Mouse (Mus musculus): ENCODE measurements at regions not wholly inside any gene's neighbourhood (a gene's known extent, or its start where the extent isn't known, plus 50 kb on each side); places are given as distances from the start of the nearest gene placed in this dataset.

DNA sequence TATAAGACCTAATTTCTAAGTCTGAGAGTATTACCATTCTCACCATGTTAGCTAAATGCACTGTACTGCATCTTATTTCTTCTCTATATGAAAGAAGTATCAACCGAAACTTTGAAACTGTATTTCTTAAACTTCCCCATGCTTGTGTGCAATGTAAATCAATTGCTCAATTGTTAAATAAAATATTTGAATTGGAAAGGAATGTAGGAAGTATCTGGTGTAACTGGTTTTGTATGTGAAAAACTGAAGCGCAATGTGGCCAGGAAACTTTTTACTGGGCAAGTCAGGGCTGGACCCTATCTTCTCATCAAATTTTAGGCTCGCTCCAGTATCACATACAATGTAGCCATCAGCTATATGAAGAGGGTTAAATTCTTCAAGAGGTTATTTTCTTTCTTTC is 123.8 kb upstream of the Atp2b1 start:
- DNase-seq, result no peak

DNA sequence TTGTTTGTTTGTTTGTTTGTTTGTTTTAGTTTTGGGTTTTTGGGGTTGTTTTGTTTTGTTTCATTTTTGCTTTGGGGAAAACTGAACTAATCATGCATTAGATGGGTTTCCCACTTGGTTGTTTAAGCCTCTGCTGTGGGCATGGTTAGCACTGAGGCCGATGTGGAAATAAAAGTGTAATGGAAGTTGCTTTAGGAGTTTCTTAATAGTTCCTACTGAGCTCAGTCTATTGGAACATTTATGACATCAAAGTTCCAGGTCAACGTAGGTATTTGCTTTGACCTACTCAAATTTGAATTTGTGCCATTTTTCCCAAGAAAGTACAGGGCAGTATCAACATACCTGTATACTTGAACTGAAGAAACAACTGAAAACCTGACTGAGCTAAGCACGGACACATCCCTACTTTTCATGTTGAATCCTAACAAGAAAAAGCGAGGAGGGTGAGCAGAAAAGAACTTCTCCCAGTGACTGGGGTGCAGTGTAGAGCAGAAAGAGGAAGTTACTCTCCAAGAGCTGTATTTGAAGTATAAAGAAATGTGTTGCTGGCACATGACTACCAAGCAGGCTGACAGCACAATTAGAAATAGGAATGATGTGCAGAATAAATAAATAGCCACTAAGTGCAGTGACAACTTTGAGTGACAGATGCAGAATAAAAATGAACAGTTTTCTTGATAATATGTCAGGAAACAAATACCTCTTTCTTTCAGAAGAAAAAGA is 122.0 kb upstream of the Atp2b1 start:
- no peak for DNase-seq

DNA sequence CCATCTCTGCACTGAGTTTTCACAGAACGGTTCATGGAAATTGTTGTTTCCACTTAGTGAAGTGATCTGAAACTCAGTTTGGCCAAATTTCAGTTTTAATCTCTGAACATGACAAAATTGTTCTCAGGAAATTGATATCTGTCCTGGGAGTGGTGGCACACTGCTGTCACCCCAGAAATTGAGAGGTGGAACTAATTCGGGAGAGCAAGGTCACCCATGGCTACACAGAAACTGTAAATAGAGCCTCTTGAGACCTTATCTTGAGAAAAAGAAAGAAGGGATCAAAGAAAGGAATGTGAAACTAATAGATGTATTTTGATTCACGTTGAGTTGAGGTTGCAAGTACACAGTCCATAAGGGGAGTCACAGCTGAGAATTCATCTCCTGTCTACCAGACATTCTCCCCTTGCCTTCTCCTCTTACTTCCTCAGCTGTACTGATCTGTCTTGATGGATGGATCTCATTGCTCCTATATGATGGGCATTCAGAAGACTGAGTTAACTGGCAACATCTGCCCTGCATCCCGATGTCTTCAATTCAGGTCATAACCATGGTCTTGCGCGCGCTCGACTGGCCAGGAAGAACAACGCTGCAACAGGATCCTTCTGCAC is 120.2 kb upstream of the Atp2b1 start:
- DNase-seq, result no peak

DNA sequence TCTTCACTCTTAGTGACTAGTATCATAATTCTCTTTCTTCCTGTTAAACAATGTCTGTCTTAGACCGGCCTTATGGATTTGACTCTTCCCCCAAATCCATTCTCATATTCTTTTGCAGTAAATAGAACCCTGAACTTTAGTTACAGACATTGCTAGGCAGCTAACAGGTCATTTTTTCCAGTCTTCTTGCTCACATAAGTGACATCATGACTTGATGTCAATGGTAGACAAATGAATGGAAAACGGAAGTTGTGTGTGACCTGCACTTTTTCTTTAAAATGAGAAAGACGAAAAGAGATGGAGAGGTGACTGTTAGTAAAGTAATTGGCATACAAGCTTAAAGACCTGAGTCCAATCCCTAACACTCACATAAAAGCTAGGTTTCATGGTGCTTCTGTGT is 118.2 kb upstream of the Atp2b1 start:
- no peak for DNase-seq

DNA sequence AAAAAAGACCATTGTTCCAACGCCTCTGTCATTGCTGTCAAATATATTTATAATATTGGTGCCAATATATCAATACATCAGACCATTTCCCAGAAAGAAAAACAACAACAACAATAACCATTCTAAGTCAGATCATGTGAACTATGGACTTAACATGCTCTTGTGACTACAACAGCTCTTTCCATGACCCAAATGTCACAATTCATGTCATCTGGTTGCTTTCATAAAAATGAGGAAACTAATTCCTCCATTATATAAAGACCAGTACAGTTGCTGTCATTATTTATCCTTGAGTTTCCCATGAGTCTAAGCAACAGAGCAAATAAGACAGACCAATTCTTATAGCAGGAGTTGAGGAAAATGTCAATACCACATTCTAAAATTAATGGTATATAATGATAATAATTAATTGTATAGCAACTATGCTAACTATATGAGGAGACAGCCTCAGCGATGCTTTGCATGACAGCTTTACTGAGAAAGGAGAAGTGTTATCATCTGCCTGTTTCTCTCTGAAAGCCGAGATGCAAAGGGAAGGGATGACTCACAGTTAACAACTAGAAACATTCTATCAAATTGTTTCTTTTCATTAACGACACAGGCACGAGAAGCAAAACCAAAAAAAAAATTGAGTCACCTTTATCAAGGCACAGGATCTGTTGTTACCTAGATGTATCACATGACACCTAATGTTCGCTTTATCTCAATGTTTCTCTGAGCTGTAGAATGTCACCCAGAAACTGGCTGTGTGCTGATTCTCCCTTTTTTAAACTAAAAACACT is 115.4 kb upstream of the Atp2b1 start:
- no peak for DNase-seq

DNA sequence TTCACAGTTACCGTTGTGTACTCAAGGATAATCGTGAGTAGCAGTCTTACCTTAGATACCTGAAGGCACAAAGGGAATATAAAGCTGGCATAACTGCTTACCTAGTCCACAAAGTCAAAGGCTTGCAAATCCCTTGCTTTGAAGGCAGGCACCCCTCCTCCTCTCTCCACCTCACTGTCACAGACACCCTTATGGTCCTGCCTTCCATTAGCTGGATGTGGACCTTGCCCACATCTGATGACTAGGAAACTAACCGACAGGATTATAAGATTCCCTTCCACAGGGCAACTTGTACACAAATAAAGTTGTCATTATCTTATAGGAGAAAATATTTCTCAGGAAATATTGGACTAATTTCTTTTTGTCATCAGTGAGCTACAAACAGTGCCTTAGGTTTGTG is 114.4 kb upstream of the Atp2b1 start:
- no peak for DNase-seq

DNA sequence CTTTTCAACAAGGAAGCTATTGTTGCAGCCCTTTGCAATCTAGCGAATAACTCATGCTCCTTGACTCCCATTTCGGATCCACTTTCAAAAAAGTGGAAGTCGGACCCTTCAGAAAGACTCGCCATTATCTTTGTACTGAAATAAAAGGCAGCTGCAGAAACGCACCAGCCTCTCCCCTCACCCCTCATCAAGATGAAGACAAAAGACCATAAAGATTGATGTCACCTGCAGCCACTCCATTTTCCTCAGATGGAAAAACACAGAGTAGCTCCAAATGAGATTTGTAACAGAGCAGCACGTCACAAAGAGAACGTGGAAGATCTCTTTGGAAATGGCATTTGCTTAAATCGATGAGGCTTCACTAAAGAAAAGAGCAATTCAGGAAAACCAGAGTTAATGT is 113.3 kb upstream of the Atp2b1 start:
- DNase-seq, result no peak

DNA sequence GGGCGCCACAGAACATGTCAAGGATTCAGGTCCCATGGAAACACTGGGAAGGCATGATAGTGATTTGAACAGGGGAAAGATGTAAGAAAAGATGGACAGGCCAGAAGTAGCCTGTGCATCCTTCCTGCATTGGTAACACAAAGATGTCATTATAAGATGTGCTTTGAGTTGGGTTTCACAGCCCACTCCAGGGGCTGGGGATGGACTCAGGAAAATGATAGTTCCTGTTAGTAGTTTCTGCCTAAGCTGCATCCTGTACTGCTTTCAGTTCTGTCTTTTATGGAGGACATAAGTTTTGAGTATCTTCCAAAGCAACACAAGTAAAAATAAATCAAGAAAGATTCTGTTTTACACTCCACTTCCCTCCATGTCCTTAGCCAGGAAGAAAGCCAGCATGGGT is 109.2 kb upstream of the Atp2b1 start:
- DNase-seq, result no peak

DNA sequence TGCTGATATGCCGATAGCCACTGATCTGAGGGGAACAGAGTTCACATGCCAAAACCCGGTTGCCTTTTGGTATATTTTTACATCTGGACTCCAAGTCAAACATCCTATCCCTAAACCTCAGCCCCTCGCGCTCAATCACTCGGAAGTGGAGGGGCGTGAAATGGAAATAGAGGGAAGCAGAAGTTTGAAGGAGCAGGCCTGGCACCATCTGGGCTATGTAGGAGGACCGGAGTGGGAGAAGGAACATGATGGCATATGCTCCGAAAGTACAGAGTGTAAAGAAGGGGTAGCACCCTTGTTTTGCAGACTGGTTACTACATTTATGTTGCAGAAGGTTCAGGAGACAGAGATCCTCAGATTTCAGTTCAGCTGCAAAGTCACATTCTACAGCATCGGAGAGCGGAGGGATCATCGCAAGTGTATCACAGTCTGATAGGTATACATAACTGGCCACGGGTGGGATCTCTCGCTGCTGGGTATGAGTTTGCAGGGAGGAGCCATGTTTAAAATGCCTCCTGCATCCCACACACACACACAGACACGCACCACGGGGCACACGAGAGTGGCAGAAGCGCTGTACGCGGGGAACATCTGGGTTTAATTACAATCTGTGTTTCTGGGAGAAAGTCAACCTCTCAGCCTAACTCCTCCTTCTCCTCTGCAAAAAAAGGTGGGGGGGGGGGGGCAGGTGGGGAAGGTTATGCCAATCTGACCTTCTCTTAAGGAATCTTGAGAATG is 107.2 kb upstream of the Atp2b1 start:
- no peak for DNase-seq

DNA sequence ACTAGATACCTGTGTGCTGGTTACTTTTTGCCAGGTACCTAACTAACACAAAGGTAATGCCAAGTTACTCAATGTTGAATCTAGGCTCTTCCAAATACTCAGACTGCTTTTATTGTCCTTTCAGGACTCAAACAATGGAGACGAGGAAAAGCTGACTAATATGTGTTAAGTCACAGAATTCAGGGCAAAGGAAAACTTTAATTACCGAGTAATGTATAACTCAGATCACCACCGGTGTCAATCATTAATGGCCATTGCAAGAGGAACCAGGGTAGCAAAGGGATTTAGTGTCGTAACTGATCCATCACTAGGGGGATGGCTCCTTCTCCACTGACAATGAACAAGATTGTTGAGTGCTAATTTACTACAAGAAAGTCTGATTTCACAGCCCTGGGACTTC is 105.6 kb upstream of the Atp2b1 start:
- no peak for DNase-seq

DNA sequence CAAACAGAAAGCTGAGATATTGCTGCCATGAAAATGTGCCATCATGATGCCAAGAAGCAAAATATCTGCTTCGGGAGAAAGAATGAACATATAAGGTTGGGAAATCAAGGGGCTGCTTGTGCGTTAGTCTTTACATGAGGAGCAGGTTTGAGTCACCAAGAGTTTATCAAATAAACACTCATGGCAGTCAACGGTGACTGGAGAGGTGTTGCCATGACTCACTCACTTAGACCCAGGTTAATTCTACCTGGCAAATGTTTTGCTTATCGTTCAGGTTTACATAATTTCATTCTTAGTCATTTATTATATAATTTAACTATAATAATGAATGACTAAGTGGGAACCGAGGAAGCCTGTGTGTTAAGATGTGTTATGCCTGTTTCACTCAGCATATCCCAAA is 85.2 kb upstream of the Atp2b1 start:
- DNase-seq, result no peak

DNA sequence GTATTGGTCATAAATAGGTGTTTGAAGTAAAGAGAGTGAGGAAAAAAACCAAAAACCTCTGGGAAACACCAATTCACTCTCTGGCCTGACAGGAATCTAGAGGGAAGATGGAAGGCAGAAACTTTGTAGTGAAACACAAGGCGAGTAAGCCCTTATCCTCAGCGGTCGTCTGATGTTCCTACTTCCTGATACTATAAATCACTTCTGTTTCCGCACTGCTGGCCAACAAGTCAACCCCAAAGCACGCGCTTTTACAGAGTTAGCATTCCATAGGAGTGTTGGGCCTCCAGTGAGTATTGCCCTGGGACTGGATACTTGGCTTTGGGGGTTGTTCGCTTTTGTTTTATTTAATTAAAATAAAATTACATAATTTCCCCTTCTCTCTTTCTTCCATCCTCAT is 82.7 kb upstream of the Atp2b1 start:
- DNase-seq, result no peak

DNA sequence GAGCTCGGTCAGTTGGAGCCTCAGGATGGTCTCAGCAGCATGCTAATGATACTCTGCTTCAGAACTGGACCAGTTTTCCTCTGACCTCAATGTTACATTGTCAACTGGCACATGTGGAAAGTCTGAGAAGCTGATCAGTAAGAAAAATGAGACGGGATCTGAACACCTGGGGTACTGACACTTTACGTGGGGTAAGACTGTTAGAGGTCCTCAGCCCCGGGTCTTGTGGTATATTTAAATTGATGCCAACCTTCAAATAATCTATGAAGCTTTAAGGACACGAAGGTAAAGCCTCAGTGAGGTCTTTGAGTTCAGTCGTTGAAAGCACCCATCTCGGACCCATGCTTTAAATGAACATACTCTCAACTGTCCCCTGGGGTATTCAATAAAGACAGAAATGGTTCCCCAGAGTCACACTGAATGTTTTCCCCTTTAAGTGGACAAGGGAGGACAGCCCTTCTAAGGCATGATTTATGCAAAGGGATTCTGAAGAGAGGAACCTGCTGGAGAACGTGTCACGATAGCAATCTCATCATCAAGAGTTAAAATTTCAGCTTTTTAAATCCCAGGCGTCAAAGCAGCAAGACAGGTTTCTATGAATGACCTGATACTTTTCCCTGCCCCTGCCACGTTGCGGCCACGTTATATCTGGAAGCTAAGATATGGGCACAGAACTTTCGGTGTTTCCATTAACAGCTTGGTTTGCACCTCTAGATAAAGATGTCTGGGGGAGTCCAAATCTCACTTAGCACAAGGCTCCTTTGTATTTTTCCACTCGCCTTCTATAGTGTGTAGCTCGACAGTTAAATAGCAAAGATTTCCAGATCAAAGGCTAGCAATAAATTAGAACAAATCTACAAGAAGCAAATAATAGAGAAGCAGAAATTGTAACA is 76.7 kb upstream of the Atp2b1 start:
- DNase-seq, result no peak

DNA sequence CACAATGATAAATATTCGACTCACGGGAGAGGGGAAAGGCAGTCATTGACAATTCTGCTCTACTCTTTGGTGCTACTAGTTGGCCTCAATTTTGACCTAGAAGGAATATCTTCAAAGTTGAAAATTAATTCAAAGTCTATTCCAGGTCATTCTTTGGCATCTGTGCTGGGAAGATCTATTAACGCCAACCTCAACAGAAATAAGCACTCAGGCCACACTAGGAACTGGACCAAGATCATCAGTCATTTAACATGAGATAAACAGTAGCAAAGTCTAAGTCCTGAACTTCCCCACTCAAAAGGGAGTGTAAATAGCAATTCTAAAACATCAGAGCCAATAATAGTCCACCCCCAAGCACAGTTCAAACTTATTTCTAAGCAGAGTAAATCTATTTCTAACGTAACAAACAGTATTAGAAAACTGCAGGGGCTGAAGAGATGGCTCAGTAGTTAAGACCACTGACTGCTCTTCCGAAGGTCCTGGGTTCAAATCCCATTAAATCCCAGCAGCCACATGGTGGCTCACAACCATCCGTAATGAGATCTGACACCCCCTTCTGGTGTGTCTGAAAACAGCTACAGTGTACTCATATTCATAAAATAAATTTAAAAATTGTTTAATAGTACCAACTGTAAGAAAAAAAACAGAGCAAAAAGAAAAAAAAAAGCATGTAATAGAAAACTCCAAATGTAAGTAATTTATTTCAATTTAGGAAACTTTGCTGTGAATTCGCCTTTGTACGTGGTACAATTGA is 75.1 kb upstream of the Atp2b1 start:
- no peak for DNase-seq

DNA sequence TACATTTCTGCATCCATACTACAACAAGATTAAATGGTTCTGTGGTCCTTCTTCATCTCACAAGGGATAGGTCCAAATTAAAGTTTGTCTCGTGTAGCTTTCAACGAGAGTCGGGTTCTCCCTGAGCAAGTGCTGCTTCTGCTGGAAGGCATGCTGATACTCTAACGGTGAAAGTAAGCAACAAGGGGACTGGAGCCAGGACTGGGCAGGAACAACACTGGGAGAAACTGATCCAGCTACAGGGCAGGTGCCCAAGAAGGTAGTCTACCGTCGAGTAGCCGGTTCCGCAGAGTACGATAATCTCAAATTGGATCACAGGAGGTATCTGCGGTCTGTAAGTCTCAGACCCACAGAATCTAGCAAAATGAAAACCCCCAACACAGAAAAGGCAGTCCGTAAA is 74.2 kb upstream of the Atp2b1 start:
- no peak for DNase-seq

DNA sequence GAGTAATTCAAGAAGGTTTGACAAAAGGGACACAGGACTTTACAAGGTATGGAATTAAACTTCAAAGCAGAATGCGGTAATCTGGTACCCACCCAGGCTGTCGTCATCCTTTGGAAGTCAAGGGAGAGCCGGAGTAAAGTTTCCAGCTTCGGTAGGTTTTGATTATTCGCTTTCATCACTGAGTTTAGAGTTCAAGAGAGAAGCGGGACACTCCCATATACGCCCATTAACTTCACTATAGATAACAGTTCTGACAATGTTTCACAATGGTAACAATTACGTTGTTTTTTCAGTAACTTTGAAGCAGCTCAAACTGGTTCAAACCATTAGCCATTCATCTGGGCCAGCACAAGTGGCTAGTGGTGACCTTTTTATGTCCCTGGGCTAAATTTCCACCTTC is 73.8 kb upstream of the Atp2b1 start:
- no peak for DNase-seq

DNA sequence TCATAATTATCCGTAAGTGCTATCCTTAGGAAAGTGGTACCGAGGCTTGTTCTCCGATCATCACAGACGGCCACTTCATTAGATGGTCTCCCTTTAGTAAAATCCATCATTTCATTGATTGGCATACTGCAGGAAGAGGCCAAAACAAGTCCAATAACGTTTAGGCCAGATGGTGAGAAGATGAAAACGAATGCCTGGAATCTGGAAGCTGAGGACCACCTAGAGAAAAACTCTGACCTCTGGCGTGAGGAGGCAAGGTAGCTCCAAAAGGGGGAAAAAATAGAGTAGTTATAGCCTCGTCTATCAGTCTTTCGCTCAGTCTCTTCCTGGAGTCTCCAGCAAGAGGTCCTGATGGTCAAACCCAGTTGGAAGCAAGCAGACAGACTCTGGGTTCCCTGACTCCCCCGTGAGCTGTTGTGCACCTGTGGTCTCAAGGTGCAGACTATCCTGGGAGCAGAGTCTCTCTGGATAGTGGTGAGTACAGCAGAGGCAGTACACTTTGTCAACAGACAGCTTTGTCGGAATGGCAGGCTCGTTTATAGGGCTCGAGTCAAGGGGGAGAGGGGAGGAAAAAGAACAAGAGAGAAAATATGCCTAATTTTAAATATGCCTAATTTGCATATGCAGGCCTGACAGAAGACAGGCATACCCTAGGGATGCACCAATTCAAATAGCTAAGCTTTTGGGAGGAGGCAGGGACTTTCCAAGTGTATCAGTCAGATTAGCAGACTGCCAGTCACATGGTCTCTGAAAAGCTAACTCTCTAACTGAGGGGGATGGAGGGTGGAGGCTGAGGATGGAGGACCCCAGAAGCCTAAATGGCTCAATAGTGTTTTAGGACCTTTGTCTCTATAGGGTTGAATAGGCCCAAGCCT is 73.0 kb upstream of the Atp2b1 start:
- DNase-seq, result no peak

DNA sequence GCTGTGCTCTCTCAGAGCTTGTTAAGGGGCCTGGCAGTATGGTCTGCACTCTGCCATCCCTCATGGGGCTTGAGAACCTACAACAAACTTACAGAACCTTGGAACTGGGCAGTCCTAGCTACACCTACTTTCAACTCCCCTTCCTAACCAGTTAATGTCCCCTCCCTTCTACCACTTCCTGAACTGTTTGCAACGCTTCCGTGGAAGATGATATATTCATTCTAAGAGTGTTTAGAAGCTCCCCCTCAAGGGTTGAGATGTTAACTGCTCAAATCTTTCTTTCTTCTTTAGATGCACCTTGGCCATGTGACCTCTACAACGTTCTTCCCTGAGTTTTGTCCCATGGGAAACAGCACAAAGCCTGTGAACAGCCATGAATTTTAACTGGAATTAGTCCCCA is 72.3 kb upstream of the Atp2b1 start:
- DNase-seq, result no peak

DNA sequence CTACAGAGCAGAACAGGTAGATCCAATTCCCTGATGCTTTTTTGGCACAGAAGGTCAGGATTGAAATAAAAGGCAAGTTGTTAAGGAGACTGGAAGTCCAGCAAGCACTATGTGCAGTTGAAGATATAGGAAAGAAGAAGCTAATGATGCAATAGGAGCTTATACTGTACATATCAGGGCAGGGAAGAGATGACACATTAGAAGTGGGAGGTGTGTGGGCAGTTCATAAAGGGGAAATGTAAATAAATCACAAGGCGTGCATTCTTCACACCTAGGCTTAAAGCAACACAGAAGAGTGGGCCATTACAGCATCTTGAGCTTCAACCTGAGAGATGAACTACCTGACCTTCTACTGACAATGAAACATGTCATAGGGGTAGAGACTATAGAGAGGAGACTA is 71.5 kb upstream of the Atp2b1 start:
- DNase-seq, result no peak

DNA sequence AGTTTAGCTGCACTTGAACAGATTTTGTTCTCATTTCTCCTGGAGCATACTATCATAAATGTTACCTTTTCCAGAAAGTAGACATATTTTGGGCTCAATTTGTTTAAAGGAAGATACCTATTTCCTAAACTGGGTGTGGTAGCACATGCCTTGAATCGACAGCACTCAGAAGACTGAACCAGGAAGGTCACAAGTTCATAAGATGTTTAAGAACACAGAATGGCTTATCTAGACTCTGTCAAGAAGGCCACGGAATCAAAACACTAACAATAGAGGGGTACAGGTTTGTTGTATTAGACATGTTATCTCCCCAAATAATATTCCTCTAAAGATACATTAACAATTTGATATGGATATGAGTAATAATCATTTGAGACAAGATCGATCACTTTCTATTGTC is 64.4 kb upstream of the Atp2b1 start:
- DNase-seq, result no peak

DNA sequence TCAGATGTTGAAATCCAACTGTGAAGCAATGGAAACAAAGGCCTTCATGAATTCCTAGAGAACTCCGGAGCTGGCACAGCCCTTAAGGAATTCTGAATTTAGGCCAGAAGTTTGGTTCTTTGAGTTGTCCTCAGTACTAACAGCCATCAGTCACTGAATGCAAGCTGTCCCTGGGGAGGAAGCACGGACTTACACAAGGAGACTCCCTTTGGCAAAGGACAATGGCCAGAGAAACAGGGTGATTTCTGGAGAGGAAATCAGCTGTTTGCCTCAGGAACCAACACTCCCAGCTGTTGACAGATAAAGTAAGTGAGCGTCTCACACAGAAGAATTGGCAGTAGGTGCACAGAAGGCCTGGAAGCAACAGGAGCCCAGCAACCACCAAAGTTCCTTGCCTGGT is 56.8 kb upstream of the Atp2b1 start:
- no peak for DNase-seq
